Mouse (Mus musculus) right cerebral cortex, postnatal 36 days (tissue): ENCODE results near the gene Adtrp.

ENCODE experiments used
- DNase-seq, 2 experiments: peaks; one replicate each; pipeline ENCODE4 v3.0.0; 2022; ENCODE audit warnings: low spot score in 2 of 2, mixed read lengths in 1 of 2

Gene Adtrp

DNA sequence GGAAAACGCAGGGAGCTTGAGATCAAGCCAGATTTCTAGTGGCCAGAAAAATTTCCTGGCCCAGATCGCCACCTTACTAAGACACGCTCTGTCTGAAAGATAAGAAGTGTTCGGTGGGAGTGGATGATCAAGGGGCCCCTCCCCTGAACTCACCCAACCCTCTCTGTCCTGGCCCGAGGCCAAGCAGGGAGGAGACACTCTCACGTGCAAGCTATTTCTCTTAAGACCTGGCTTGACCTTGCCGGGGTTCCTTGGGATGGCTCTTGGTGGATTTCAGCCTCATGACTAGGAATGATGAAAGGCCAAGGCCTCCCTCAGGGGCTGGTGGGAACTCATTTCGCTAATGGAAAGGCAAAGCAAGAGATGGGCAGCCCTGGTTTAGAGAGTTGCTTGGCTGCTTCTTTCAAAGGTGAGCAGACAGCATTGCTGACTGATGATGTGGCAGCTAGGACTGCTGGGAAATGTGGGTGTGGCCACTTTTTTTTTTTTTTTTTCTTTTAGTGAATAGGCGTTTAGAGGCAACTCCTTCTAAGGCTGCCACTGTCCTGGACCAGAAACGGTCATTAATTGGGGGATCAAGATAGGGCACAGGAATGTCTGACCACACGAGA, at the start of gene Adtrp:
Gene Adtrp (minus strand): TSS at position 169 of the 611 bp plus-strand sequence.
- DNase-seq: no peak

DNA sequence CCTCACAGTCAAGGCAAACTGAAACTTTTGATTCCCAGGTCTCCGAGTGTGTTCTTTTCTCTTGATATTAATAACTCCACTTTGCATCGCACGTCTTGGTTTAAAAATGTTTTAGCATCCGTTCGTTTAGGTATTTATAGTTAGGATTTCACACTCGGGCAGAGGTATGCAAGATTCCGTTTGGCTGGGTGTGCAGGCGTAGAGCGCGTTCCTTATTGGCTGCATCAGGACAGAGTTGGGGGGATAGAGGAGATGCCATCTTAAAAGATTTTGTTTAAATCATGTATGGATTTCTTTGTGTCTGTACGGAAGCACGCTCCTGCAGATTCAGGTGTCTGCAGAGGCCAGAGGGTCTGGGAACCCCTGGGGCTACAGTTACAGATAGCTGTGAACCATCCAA, 44.5 kb upstream of the Adtrp start:
- DNase-seq: no peak

- no peak for DNase-seq
Measured at GRCm38 (mm10) chr13:41890618-41891017, 43.1 kb upstream of the Adtrp start.

GRCm38 (mm10) chr13:41890111-41890600, 42.7 kb upstream of the Adtrp start:
- DNase-seq: no peak

- no peak for DNase-seq
Measured at GRCm38 (mm10) chr13:41888644-41889043, 41.2 kb upstream of the Adtrp start.

- no peak for DNase-seq
Measured at GRCm38 (mm10) chr13:41886120-41886519, 38.6 kb upstream of the Adtrp start.

DNA sequence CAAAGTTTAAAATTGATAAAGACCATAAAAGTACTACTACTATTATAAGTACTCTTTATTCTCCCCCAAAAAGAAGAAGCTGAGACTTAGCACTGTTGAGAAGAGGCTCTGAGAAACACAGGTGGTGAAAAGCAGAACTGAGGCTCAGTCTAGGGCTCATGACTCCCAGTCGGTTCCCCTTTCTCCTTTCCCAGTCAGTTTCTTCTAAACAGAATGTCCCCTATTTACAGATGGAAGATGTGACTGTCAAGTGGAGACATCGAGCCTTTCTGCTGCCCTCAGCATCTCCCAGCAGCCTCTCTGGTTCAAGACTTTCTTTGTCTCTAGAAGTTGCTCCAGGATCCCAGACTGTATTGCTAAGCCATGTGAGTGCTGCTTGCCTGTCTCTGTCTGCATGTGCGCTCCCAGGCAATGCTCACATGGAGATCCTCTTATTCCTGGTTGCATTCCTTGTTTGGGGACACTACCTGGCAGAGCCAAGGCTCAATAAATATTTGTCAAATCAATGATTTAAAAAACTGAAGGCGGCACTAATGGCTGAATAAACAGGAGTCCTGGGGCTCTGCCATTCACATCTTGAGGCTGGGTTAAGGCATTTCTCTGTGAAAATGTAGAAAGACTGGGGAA, 36.3 kb upstream of the Adtrp start:
- DNase-seq: peak in 1 of 2 experiments; percentile 18

DNA sequence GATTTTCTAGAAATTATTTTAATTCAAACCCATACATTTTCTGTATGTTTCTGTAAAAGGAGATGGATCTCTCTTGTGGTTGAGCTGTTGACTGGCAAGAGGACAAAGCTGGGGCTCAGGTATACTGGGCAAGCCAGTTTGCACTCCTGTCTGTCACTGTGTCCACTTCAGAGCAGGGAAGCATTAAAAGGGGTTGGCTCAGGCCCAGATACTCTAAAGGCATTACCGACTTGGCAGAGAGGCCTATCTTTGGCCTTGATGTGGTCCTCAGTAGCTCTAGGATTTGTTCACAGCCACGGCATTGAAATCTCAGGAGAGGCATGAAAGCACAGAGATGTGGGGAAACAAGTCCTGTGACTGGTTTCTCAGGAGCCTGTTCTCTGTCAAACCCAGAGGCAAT, 33.7 kb upstream of the Adtrp start:
- no peak for DNase-seq

DNA sequence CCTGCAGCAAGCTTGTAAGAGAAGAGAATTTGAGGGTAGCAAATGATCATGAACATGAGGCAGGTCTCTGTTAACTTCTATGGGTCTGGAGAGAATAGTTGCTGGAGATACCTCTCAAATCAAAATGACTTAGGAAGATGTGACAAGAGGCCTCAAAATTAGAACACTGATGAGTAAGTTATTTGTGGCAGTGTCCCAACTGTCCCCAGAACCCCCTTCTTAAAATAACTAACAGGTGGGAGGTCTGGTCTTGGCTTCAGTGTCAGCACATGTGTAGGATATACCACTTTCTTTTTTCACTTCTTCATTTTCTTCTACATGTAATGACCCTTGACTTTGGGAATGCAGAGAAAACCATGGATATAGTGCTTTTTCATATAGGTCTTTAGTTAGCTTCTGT, 33.0 kb upstream of the Adtrp start:
- DNase-seq: no peak

GRCm38 (mm10) chr13:41872686-41873085, 25.2 kb upstream of the Adtrp start:
- no peak for DNase-seq

DNA sequence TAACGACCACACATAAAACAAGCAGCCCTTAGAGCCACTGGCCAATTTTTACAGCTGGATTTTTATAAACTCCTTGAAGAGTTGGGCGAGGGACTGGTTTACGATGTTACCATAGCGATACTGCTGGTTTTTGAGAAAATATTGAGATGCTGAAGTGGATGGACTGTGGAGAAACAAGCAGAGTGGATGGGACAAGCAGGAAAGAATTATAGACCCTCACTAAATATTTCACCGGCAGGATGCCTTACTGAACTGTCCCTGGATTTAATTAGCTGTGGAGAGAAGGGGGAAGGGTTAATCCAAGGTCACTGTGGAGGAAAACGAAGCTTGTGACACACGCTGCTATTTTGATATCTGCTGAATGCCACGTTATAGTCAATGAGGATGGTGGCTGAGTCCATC, 24.7 kb upstream of the Adtrp start:
- no peak for DNase-seq

GRCm38 (mm10) chr13:41867533-41867932, 20.0 kb upstream of the Adtrp start:
- no peak for DNase-seq

- no peak for DNase-seq
Measured at GRCm38 (mm10) chr13:41865575-41865974, 18.1 kb upstream of the Adtrp start.

- no peak for DNase-seq
Measured at GRCm38 (mm10) chr13:41865071-41865470, 17.6 kb upstream of the Adtrp start.

GRCm38 (mm10) chr13:41860603-41861405, 13.3 kb upstream of the Adtrp start:
- no peak for DNase-seq

- DNase-seq: no peak
Measured at GRCm38 (mm10) chr13:41855206-41856185, 8.0 kb upstream of the Adtrp start.

GRCm38 (mm10) chr13:41850727-41851378, 3.4 kb upstream of the Adtrp start:
- no peak for DNase-seq

GRCm38 (mm10) chr13:41846516-41846915, 968 bp downstream of the Adtrp start:
- DNase-seq: no peak

- no peak for DNase-seq
Measured at GRCm38 (mm10) chr13:41845013-41845412, 2.5 kb downstream of the Adtrp start.

DNA sequence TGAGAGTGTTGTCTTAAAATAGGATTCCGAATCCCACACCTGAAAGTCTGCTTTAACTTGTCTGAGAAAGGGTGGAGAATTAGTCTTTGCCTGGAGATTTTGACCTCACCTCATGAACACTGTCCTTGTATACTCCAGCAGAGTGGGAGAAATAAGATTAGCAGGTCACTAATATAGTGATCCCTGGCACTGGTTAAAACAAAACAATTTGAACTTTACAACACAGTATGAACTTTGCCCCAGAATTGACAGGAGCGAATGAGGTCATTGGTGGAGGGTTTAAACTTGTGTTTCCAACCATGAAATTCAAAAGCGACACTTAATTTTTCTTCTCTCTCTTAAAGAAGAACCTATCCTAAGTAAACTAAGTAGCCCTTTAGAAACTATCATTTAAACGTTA, 3.4 kb downstream of the Adtrp start:
- no peak for DNase-seq

- no peak for DNase-seq
Measured at GRCm38 (mm10) chr13:41833614-41834139, 13.8 kb downstream of the Adtrp start.
